Mouse (Mus musculus) embryo, embryonic 11.5 days (tissue): Measurements from ENCODE around the gene Vmn1r53.
"Not testable (repeated sequence)": the region's sequence is repeated elsewhere in the genome, so short reads cannot be mapped to it uniquely, and the experiment has no call there.

Experiments
- DNase-seq: peaks from one replicate; pipeline ENCODE4 v3.0.0-alpha.2; 2012; ENCODE audit warnings: low read depth, low spot score

Gene Vmn1r53

DNA sequence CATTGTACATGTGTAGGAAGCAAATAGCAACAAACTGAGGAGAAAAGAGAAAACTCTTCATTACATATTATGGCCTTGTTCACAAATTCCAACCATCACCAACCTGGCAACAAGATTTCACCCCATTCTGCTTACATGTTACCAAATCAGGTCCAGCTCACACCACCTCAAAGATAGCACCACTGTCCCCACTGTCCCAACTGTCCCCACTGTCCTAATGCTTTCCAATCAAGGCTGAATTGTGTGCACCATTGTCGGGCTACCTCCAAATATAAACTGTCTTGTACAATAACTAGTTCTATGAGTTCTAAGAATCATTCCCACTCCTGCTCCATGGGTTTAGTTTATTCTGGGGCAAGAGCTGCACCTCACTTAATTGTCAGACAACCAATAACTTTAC lies at the start of gene Vmn1r53:
Vmn1r53 (minus strand) TSS at position 101 of the 400 bp plus-strand sequence.
- no peak for DNase-seq

DNA sequence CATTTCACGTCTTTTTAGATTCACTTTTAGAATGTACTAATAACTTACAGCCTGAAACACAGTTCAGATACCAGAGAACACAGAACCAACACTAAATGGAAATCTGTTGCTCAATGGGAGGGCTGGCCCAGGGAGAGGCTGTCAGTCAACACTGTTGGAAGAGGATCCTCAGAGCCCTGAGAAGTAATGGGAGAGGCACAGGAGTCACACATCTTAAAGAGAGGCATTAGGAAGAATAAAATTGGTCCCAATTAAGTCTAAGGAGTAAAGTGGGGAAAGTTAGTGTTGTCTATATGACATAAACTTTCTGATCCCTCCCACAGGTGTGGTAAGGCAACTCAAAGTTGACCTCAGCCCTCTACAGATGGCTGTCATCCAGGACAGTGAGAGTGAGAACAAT lies 21.8 kb upstream of the Vmn1r53 start, which contains the start of gene Vmn1r54:
Vmn1r54 (plus strand) TSS at position 301 of the 400 bp plus-strand sequence.
- DNase-seq, result no peak

DNA sequence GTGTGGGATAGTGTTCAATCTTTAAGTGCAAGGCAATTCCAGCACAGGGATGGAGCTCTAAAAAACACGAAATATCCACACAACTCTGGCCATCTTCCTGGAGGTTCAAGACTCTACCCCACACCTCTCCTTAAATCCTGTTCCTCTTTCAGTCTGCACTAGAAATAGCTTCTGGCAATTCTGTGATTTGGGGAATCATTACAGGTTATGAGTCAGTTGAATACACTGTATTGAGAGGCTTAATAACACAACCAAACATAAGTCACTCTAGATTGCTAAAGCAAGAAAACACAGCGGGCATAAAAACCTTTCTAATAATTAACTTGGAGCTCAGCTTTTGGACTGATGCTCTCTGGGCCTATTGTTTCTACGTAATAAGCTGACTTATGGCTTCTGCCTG lies 19.8 kb upstream of the Vmn1r53 start:
- DNase-seq, result no peak

DNA sequence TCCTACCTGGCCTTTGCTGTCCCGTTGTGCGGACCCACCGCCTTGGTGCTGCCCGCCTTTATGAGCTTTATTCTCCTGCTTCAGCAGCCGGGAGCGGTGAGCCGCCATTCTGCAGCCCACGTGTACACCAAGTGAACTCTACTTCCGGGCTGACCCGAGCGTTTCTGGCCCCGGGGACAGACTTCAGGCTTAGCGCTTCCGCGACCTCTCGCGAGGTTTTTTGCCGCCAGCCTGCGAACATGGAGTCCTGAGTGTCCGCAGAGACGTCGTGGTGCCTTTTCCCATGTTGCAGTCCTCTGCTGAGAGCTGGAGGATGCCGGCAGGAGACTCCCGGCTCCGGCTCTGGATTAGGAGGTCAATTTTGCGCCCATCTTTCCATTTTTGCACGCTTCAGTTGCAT lies 8.4 kb upstream of the Vmn1r53 start:
- DNase-seq, result no peak

DNA sequence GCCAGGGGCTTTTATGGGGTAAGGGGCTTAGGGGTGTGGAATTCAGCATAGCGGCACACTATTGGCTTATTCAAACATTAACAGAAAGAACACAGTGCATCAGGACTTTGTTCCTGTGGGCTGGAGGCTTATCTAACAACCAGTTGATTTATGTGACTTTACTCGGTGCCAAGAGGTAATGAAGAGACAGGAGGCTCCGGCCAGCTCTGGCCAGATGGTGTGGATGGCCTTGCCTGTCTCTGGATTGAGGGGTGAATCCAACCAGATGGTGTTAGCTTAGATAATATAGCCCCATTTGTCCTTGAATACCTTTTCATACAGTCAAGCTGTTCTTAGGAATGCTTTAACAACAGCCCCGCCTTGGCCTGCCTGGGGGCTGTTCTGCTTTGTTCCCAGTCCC lies 7.9 kb upstream of the Vmn1r53 start:
- DNase-seq, result not testable (repeated sequence)

DNA sequence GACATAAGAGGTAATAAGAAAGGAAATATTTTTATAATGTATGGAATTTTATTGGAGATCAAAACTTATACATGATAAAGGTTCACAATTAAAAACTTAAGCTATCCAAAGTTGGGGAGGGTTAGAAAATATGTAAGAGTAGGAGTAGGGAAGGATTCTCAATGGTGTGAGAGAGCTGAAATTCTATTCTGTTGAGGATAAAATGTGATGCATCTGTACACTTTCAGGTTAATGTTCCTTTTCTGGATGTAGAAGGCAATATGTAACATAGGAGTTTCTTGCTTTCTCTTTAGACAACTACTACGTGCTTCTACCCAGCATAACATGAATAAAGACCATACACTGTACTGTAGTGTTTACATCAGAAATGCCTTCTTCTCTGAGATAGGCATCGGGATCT lies 21.7 kb downstream of the Vmn1r53 start, which contains the start of gene V1ra8:
V1ra8 (plus strand) TSS at position 301 of the 400 bp plus-strand sequence.
- not testable (repeated sequence) for DNase-seq

DNA sequence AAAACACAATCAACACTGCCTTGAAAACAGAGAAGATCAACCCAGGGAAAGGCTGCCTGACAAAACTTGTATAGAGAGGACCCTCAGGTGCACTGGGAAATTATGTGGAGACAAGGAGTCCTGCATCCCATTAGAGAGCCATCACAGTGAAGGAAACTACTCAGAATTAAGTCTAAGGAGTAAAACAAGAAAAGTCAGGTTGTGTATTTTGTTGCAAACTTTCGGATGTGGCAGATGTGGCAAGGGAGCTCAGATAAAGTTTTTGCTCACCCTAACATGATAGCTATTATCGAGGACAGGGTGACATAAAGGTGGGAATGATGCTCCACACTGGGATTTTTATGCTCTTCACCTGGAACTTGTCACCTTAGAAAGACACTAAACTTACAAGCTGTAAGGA lies 49.7 kb downstream of the Vmn1r53 start, which contains the start of gene Vmn1r52:
Vmn1r52 (plus strand) TSS at position 301 of the 400 bp plus-strand sequence.
- DNase-seq, result no peak
